Mouse (Mus musculus): ENCODE measurements around the gene Acod1. TPM values are rescaled to one million over a fixed set of nuclear protein-coding genes. Genes with fewer than 3 reads are reported as not detected.

Gene Acod1
- polyA plus RNA-seq (2012), result 0.11 and 0.12 TPM in 2 replicates

DNA sequence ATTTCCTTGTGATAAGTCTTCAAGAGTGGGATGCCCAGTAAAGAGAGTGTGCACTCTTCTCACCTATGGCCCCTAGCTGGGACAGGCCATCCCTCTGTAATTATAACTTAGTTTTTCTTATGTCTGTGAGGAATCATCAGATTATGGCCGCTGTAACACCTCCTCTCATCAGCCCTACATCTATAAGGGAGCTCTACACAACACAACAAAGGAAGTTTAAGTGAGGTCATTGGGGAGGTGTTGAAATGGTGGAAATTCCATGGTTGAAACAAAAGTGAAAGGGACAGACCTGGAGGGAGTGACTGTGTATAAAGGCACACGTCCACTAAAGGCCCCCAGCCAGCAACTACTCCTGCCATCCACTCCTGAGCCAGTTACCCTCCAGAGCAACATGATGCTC is at the start of gene Acod1:
TSS of gene Acod1 (plus strand) at position 301 of the 400 bp plus-strand sequence.
- TF ChIP-seq GATA1 (IDR thresholded peaks at IDR 0.05; ENCODE audit: low read length), result no peak

DNA sequence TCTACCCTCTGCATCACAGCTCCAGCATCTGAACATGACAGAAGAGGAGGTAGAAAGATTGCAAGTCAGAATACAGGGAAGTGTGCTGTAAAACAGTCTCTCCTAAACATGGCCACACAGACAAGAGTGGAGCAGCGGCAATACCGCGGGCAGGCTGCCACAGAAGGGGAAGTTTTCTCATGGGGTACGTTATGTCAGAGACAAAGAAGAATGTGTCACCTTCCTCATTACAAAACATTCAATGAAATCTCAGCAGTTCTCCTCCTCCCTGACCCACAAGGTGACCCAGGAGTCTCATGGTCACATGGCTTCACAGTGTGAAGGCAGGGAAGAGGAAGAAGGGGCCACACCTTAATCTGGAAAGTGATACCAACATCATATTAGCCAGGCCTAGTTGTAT is 39.0 kb upstream of the Acod1 start:
- no peak for TF ChIP-seq GATA1 (IDR thresholded peaks at IDR 0.05; ENCODE audit: low read length)

DNA sequence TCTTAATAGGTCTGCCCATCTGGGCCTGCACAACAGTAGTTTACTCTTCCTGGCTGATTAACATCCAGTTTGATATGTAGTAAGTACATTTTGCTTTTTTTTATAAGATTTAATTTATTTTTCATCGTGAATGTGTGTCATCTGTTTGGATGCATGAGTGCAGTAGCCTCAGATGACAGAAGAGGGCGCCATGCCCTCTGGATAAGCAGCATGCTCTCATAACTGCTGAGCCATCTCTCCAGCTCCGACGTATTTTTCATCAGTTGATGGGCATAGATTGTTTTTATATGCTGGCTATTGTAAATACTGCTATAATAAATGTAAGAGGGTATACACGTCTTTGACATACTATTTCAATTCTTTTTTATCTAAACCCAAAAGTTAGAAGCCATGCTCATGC is 35.0 kb upstream of the Acod1 start:
- no peak for TF ChIP-seq GATA1 (IDR thresholded peaks at IDR 0.05; ENCODE audit: low read length)

DNA sequence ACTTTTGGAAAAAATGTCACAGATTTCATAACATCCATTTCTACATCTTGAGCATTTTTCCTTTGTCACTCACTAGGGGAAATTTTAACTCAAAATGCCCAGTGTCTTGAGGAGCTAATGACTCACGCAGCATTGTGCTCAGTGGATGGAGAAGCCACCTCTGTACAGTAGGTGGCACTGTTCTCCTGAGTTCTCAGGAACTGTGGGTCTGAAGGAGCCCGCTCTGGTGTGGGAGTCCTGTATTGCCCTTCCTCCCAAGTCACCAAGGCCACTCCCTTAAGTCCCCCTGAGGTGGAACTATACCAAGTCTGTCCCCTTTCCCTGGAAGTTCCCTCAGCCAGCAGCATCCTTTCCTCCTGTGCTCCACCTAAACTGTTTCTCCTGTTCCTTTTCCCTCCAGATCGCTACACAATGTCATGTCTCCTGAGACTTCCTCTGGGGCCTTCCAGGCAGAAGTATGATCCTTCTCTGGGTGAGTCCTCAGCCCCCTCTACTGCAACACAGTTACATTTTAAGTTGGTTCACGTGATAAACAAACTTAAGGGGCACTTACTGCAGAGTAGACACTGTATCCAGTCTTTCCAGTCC is 34.1 kb upstream of the Acod1 start:
- no peak for TF ChIP-seq GATA1 (IDR thresholded peaks at IDR 0.05; ENCODE audit: low read length)

DNA sequence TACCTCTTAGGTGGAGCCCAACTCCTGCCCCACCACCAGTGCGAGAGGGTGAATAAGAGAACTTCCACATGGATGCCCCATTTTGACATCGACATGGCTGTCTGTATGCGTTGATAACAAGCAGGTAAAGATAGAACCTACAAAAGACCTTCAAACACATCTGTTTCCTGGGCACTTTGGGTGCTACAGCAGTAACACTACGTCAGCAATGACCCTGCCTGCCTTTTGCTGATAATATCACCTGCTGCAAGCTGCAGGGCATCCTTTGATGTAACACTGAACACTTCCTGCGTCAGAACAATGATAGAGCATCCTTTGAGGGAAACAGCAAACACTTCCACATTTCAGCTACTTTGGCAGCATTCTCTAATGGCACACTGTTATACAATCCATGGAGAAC is 29.8 kb upstream of the Acod1 start:
- TF ChIP-seq GATA1 (IDR thresholded peaks at IDR 0.05; ENCODE audit: low read length), result no peak

DNA sequence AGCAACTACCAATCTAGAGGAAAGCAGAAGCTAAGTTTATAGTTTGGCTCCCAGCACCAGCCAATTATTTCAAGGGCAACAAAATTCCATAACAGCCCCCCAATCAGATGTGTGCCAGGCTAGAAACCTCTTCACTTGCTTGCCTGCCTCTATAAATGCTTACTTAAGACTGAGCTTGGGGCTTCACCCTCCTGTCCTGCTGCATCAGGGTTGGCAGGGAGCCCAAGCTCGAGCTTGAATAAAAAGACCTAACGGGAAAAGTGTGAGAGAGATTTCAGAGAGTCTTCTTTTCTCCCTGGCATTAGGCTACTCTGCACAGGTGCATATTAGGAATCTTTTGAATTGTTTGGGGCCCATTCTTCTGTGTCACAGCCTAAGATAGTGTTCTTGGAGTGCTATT is 26.7 kb upstream of the Acod1 start:
- TF ChIP-seq GATA1 (IDR thresholded peaks at IDR 0.05; ENCODE audit: low read length), result no peak

DNA sequence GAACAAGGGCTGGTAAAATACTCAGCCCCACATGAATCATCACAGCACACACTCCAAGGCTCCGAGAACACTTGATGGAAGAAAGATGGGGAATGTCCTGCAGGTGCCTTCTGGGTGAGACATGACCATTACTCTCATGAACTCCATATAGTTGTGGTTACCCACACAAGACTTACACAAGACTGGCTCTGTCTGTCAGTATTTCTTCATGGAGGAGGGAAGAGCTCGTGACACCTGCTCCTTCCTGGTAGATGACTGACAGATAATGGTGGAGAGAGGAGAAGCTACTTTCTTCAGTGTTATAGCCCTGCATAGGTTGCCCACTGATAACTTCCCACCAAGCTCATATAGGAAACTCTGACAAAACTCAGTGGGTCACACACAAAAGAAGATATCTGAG is 17.6 kb upstream of the Acod1 start:
- no peak for TF ChIP-seq GATA1 (IDR thresholded peaks at IDR 0.05; ENCODE audit: low read length)

DNA sequence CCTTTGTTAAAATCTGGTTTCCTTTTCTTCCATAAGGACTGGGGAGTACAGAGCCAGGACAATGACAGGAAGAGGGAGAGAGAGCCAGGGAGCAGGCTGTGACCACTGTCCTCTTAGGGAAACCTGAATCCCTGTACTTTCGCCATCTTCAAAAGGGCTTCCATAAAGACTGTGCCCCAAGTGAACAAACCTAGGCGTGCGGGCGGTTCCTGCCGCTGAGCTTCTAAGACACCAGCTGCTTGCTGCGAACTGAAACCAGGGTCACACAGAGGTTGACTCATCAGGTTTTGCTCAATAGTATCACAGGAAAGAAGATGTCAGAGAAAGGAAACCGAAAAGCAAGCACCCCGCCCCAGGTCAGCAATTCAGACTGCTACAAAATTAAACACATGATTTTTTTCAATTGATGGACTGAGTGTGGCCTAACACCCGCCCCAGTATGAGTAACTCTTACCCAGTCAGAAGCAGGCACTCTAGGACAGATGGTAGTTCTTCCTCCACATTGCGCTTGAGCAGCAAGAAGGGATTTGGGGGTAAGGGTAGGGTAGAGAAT is 13.4 kb upstream of the Acod1 start:
- no peak for TF ChIP-seq GATA1 (IDR thresholded peaks at IDR 0.05; ENCODE audit: low read length)

DNA sequence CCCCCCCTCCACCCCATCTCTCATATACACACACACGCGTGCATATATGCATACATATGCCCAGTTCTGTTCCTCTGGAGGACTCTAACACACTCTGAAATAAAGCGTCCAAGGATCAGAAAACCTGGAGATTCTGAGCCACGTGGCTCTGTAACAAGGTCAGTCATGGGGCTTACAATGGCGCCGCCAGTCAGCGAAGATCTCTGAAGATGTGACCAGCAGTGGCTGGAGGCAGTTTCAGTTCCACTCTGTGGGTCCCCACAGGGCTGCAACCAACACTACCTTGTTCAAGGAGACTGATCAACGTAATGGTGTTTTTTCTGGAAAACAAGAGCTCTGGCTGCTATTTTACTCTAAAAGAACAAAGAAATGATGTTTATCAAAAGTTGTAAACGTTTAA is 12.7 kb upstream of the Acod1 start:
- no peak for TF ChIP-seq GATA1 (IDR thresholded peaks at IDR 0.05; ENCODE audit: low read length)

DNA sequence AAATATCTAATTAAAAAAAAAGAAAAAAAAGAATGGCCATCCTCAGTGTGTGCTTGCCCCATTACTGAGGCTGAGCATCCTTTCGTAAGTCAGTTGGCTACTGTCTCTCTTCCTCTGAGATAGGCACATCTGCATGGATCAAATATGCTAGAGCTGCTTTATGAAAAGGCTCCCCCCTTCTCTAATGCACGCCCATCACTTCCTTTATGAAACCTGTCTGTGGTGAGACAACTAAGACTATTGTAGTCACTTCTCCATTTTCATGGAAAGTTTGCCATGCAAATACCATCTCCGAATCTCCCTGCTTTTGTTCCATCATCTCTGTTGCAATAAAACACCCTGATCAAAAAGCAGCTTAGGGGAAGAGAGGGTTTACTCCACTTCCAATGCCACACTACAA is 9.8 kb upstream of the Acod1 start:
- no peak for TF ChIP-seq GATA1 (IDR thresholded peaks at IDR 0.05; ENCODE audit: low read length)

DNA sequence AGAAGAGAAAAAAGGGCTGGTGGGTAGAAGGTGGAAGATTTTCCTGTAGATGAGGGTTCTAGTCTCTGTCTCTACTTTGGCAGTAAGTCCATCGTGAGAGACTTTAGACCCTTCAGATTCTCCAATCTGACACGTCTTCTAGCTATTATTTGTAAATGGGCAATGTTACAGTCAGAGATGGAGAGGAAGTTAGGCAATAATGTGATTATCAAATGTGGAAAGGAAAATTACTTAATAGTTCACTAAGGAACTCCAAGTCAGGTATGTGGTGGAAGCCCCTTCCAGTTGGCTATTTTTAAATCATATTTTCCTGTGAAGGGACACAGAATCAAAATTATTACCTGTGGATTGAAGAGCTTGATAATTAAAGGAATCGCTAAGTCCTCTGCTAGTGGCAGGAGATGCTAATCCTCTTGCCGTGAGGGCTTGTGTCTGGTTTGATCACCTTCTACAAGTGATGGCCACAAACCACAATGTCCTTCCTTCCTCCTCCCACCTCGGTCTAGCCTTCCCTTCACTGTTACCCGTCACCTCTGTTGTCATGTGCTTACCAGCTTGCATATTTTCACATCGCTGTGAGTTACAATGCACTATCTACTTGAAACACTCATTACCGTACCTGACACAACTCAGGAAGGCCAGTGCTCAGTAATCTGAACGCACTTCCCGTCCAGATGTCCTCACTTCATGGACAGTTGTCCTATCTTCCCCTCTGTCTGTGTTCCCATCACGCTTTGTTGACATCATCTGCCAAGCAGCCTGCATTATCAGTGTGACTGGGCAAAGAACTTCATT is 1.7 kb downstream of the Acod1 start:
- TF ChIP-seq GATA1 (IDR thresholded peaks at IDR 0.05; ENCODE audit: low read length), result peak; percentile 80

DNA sequence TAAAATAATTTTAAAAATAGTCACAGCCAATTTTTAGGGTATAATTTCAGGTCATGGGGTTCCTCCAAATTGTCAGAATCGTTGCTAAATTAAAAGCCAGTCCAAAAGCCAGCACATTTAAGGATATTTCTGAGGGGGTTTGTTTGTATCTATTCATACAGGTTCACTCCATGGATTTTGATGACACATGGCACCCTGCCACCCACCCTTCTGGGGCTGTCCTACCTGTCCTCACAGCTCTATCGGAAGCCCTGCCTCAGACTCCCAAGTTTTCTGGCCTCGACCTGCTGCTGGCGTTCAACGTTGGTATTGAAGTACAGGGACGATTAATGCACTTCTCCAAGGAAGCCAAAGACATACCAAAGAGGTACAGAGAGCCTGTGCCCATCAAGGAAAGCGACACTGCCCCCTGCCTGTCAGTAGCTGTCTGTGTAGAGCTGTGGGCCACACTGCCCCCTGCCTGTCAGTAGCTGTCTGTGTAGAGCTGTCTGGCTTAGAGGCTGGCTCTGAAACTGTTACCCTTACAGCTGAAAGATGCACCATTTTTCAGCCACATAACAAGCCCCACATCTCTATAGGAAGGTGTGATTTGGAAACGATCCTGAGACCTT is 4.5 kb downstream of the Acod1 start:
- no peak for TF ChIP-seq GATA1 (IDR thresholded peaks at IDR 0.05; ENCODE audit: low read length)

DNA sequence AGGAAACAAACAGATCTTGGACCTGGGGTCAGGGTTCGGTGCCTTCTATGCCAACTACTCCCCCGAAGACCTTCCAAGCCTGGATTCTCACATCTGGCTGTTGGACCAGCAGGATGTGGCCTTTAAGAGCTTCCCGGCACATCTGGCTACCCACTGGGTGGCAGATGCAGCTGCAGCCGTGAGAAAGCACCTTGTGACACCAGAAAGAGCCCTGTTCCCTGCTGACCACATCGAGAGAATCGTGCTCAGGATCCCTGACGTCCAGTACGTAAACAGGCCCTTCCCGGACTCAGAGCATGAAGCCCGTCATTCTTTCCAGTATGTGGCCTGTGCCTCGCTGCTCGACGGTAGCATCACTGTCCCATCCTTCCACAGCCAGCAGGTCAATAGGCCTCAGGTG is 8.0 kb downstream of the Acod1 start:
- no peak for TF ChIP-seq GATA1 (IDR thresholded peaks at IDR 0.05; ENCODE audit: low read length)

DNA sequence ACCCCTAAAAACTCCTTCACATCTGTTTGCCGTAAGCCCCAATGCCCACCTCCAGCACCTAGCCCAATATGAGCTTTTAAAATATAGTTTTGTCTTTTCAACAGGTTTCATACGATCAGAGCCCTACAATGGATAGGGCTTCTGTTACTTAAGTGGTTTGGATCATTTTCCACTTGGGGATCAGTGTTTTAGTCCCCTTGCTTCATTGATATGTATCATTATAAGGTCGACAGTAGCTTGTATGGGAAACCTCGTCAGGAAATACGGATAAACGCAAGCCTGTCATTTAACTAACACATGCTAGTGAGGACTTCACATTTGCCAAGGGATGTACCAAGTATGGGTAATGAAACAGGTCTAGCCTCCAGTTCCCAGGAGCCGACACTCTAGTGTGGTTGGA is 9.8 kb downstream of the Acod1 start:
- TF ChIP-seq GATA1 (IDR thresholded peaks at IDR 0.05; ENCODE audit: low read length), result no peak

DNA sequence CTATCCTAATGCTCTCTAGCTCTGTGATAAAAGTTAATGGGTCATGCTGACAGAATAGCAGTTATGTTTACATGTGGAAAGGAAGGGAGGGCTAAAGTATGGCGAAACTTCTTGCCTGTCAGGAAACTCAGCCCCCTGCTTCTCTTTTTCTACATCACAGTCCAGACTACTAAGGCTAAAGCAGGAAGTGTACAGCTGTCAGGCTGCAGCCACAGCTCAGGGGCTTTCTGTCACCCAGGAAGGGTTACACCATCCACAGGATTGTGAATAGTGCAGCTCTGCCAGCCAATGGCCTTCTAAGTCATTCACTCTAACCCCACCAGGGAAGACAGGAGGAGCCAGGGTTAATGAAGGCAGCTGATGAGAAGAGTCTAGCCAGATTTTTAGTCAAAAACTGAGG is 12.2 kb downstream of the Acod1 start:
- TF ChIP-seq GATA1 (IDR thresholded peaks at IDR 0.05; ENCODE audit: low read length), result no peak

DNA sequence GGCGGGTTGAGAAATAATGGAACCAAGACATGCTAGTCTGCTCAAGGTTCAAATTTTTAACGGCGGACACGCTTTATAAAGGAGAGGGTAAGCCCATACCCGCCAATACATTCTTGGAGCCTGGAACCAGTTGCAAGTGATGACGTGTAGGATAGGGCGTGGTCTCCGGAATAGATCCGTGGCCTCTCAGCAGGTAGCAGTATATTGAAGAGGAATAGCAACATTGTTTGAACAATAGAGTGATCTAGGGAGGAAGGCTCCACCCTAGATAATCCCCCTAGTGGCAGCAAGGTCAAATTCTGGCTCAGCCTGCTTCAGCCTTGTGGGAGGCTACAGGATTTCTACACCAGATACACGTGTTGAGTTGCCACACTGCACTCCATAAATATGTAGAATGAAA is 12.7 kb downstream of the Acod1 start:
- no peak for TF ChIP-seq GATA1 (IDR thresholded peaks at IDR 0.05; ENCODE audit: low read length)

Measured in G1E-ER4 (cell line).